Mouse (Mus musculus) heart, embryonic 11.5 days (tissue): ENCODE data around the gene Gse1. TPM values are rescaled to one million over a fixed set of nuclear protein-coding genes. Genes with fewer than 3 reads are reported as not detected.

Experiments used
- ATAC-seq: fragments of 200-750 bp; cut with Nextera tagmentation; replicated peaks from 2 replicates; pipeline ENCODE4 v1.8.0; 2017; ENCODE audit warnings: moderate library complexity; ENCODE audit not compliant: insufficient number of reproducible peaks, low FRiP score, low TSS enrichment
- H3K27ac ChIP-seq: fragments of 300-500 bp; sonication (generic); 2 replicates; pipeline ENCODE4 v1.5.1; 2014; ENCODE audit warnings: mild to moderate bottlenecking, low read depth, low read length
- H3K27me3 ChIP-seq: fragments of 300-500 bp; sonication (generic); 2 replicates; pipeline ENCODE4 v1.6.1; 2014; ENCODE audit warnings: mild to moderate bottlenecking, low read length, mixed read lengths; ENCODE audit not compliant: control insufficient read depth, insufficient read depth
- H3K36me3 ChIP-seq: fragments of 300-500 bp; sonication (generic); 2 replicates; pipeline ENCODE4 v1.6.1; 2014; ENCODE audit warnings: mild to moderate bottlenecking, low read length, moderate library complexity, mixed read lengths; ENCODE audit not compliant: control insufficient read depth, insufficient read depth
- H3K4me1 ChIP-seq: fragments of 300-500 bp; sonication (generic); 2 replicates; pipeline ENCODE4 v1.6.1; 2014; ENCODE audit warnings: low read length; ENCODE audit not compliant: control insufficient read depth, insufficient read depth
- H3K4me2 ChIP-seq: fragments of 300-500 bp; sonication (generic); 2 replicates; pipeline ENCODE4 v1.6.1; 2014; ENCODE audit warnings: mild to moderate bottlenecking, moderate library complexity
- H3K4me3 ChIP-seq: fragments of 300-500 bp; sonication (generic); 2 replicates; pipeline ENCODE4 v1.5.1; 2014; ENCODE audit warnings: low read depth, low read length
- H3K9ac ChIP-seq: fragments of 300-500 bp; sonication (generic); 2 replicates; pipeline ENCODE4 v1.6.1; 2014; ENCODE audit warnings: mild to moderate bottlenecking, low read depth, low read length, moderate library complexity
- H3K9me3 ChIP-seq: fragments of 300-500 bp; sonication (generic); replicated peaks from 2 replicates; pipeline ENCODE4 v1.6.1; 2016; ENCODE audit warnings: low read length; ENCODE audit not compliant: control insufficient read depth
- WGBS: fragments of 180-500 bp; shearing (Covaris S2); extraction: QIAGEN DNeasy Blood & Tissue Kit; methylation state at CpG from one replicate; pipeline ENCODE4 v1.1.7; 2014; ENCODE audit not compliant: insufficient replicate concordance; 5-methylcytosine and 5-hydroxymethylcytosine counted together
- polyA plus RNA-seq: library from polyadenylated mRNA; unstranded; fragments of >200 nt; fragmentation: Nextera tagmentation; extraction: Ambion mirVana; gene quantifications from 2 replicates; pipeline ENCODE4 v1.2.1, GENCODE M21; 2014

Gene Gse1
- polyA plus RNA-seq, 1 experiment from 2014 or later: 12.8 TPM

GRCm38 (mm10) chr8:120264388-120264943, 36.2 kb downstream of the Gse1 start:
- 32% methylated on average over 13 of the region's 13 CpGs for WGBS
- Histone ChIP-seq H3K27me3 (peaks cover 2% of the 10 kb centered on the region; the same call in 1 of the 2 replicates), H3K36me3 (no peaks in the 10 kb centered on the region), H3K4me3 (peak overlapping the region; percentile 17; the same call in 1 of the 2 replicates), H3K4me1 (peaks cover 48% of the 10 kb centered on the region), H3K9me3 (no peaks in the 10 kb centered on the region), H3K9ac (peak overlapping the region; percentile 67), H3K4me2 (peak overlapping the region; percentile 62), H3K27ac (peak overlapping the region; percentile 84)
- no peak for ATAC-seq

DNA sequence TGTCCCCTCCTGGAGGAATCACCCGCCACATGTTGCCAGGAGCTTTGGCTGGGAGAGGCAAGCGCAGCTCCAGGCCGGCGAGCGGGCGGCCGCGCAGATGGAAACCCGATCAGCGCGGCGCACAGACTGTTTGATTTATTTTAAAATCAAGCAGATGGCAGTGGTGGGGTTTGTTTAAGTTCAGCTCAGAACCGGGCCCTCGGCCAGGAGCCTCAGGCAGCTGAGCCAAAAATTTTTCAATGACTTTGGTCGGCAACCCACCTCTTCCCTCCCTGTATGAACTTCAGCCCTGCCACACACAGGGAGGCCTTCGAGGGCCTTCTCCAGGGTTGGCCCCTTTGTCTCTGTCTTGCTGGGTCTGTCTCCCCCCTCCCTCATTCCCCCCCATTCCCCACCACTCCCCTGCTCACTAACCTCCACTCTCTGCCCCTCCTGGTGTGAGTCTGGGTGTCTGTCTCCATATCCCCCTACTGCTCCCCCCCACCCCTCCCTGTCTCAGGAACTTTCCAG, 36.7 kb downstream of the Gse1 start:
- WGBS: 7% methylated on average over 16 of the region's 16 CpGs
- Histone ChIP-seq H3K4me1 (peaks cover 48% of the 10 kb centered on the region), H3K9ac (peak overlapping the region; percentile 67), H3K9me3 (no peaks in the 10 kb centered on the region), H3K27ac (peak overlapping the region; percentile 84), H3K4me2 (peak overlapping the region; percentile 62), H3K4me3 (peak overlapping the region; percentile 17; the same call in 1 of the 2 replicates), H3K27me3 (peaks cover 2% of the 10 kb centered on the region; the same call in 1 of the 2 replicates), H3K36me3 (no peaks in the 10 kb centered on the region)
- ATAC-seq: 0 out of 2 replicates have a peak, but pooled peaks have one; percentile 14

GRCm38 (mm10) chr8:120265471-120265870, 37.2 kb downstream of the Gse1 start:
- Histone ChIP-seq H3K4me2 (peak overlapping the region; percentile 62), H3K27ac (peak overlapping the region; percentile 84), H3K4me3 (no peak overlapping the region), H3K9me3 (no peaks in the 10 kb centered on the region), H3K36me3 (no peaks in the 10 kb centered on the region), H3K27me3 (peaks cover 2% of the 10 kb centered on the region; the same call in 1 of the 2 replicates), H3K4me1 (peaks cover 47% of the 10 kb centered on the region), H3K9ac (peak overlapping the region; percentile 67)
- 0 out of 2 replicates have a peak, but pooled peaks have one; percentile 15 for ATAC-seq
- WGBS: 11% methylated on average over 4 of the region's 4 CpGs

DNA sequence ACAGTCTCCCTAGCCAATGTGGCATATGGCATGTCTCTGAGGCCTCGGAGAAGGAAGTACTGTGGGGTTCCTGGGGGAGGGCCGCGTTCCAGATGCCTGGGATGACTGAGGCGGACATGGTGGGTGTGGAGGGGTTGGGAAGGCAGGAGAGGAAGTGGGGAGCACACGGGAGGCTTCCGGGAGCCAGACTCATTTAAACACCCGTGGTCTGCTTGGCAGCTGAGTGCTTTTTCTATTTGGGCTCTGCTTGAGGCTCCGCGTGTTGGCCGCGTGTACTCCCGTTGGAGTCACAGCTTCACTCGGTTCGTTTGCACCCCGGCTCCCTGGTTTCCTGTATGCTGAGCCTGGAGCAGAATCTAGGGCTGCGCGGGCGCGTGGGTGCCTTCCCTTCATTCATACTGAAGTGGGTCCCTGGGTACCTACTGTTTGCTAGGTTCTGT, 40.3 kb downstream of the Gse1 start:
- peaks cover 35% of the 10 kb centered on the region for H3K4me1 ChIP-seq
- no peak overlapping the region for H3K4me3 ChIP-seq
- no peaks in the 10 kb centered on the region for H3K36me3 ChIP-seq
- H3K27ac ChIP-seq: no peak overlapping the region
- no peak overlapping the region for H3K9ac ChIP-seq
- no peak overlapping the region for H3K4me2 ChIP-seq
- WGBS: 63% methylated on average over 19 of the region's 19 CpGs
- H3K27me3 ChIP-seq: 0 out of 2 replicates have a peak, but pooled peaks cover 4% of the 10 kb centered on the region
- H3K9me3 ChIP-seq: no peaks in the 10 kb centered on the region
- no peak for ATAC-seq

DNA sequence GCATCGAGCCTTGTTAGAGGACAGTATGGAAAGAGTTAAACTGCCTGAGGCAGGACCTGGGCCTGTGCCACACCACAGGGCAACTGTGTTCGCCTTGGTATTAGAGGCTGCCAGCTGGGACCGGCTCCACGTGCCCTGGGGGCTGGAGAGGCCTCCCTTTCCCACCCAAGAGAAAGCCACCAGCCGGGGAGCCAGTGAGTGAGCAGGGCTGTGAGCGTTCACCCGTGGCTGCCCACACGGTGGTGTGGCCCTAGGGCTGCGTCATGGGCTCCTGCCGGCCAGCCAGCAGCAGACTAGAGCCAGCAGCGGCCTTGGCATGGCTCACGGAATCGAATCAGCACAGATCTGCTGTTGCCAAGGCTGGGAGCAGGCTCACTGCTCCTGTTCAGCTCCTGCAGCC, 42.2 kb downstream of the Gse1 start:
- ATAC-seq: no peak
- WGBS: 84% methylated on average over 13 of the region's 13 CpGs

GRCm38 (mm10) chr8:120273430-120273829, 45.2 kb downstream of the Gse1 start:
- no peak overlapping the region for H3K4me3 ChIP-seq
- no peaks in the 10 kb centered on the region for H3K36me3 ChIP-seq
- H3K4me2 ChIP-seq: no peak overlapping the region
- no peak for ATAC-seq
- WGBS: 90% methylated on average over 4 of the region's 4 CpGs
- no peaks in the 10 kb centered on the region for H3K9me3 ChIP-seq
- H3K4me1 ChIP-seq: peaks cover 39% of the 10 kb centered on the region
- H3K27me3 ChIP-seq: 0 out of 2 replicates have a peak, but pooled peaks cover 4% of the 10 kb centered on the region
- H3K27ac ChIP-seq: no peak overlapping the region
- no peak overlapping the region for H3K9ac ChIP-seq

More for the DNA sequence above, 42.2 kb downstream of the Gse1 start:
- H3K27ac ChIP-seq: no peak overlapping the region
- H3K9me3 ChIP-seq: no peaks in the 10 kb centered on the region
- H3K36me3 ChIP-seq: no peaks in the 10 kb centered on the region
- peaks cover 26% of the 10 kb centered on the region for H3K4me1 ChIP-seq
- 0 out of 2 replicates have a peak, but pooled peaks cover 4% of the 10 kb centered on the region for H3K27me3 ChIP-seq
- no peak overlapping the region for H3K4me2 ChIP-seq
- no peak overlapping the region for H3K9ac ChIP-seq
- H3K4me3 ChIP-seq: no peak overlapping the region

DNA sequence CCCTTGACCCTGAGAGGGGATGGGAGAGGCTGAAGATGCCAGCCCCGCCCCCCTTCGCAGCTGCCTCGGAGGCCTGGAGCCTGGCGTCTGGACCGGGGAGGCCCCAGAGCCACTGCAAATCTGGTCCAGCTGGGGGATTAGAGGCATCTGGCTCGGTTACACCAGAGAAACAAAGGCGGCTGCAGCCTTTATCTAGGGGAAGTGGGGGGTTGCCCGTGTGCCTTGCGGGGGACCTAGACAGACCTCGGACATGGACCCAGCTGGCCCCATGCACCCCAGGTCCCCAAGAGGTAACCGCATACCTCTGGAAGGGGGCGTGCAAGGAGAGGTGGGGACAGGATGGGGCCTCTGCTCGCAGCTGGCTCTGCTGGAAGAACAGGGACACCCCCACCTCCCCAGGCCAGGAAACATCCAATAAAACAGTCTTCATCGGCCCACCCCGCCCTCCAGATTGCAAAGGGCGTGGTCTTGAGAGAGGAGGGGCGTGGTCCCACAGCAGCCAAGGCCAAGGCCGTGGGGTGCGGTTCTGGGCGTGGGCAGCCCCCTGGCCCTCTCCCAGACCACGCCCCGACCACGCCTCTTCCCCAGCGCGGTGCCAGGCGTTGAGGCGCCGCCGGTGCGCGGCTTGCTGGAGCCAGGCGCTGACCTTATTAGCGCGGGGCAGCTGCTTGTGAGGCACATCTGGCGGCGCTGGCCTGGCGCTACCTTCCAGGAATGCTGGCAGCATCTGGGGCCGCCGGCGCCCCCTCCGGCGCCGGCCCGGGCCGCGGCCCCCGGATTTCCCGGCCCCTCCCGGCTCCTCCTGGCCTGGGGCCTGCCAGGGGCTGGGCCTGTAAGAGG, 48.0 kb downstream of the Gse1 start:
- peak overlapping the region; percentile 49 for H3K4me3 ChIP-seq
- peak overlapping the region; percentile 71 for H3K9ac ChIP-seq
- WGBS: under 1% methylated on average over 49 of the region's 49 CpGs
- H3K27ac ChIP-seq: peak overlapping the region; percentile 84
- H3K36me3 ChIP-seq: no peaks in the 10 kb centered on the region
- H3K4me2 ChIP-seq: peak overlapping the region; percentile 82
- H3K4me1 ChIP-seq: peaks cover 43% of the 10 kb centered on the region
- H3K9me3 ChIP-seq: no peaks in the 10 kb centered on the region
- 0 out of 2 replicates have a peak, but pooled peaks cover 4% of the 10 kb centered on the region for H3K27me3 ChIP-seq
- peak; percentile 87 for ATAC-seq

DNA sequence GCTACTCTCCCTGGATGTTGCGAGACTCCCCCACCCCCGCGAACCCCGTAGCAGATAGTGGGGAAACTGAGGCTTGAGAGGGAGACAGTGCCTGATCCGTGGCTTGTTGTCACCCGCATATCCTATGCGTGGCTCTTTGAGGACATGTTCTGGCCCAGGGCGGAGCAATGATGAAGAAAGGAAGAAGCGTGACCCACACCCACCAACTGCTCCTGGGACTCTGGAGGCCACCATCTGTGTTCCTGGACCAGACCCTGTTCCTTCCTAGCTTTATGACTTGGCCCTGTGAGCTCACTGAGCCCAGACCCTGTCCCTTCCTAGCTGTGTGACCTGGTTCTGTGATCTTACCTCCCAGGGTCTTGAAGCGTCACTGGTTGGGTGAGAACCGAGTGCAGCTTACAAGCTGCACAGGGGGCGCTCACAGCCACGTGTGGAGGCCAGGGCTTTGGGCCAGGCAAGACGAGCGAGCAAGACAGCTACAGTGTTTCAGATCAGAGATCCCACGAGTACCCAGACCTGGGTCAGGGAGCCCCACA, 48.7 kb downstream of the Gse1 start:
- Histone ChIP-seq H3K4me2 (peak overlapping the region; percentile 82), H3K4me1 (peaks cover 48% of the 10 kb centered on the region), H3K27ac (peak overlapping the region; percentile 84), H3K36me3 (no peaks in the 10 kb centered on the region), H3K27me3 (no peaks in the 10 kb centered on the region), H3K4me3 (peak overlapping the region; percentile 49), H3K9me3 (no peaks in the 10 kb centered on the region), H3K9ac (peak overlapping the region; percentile 71)
- 11% methylated on average over 16 of the region's 16 CpGs for WGBS
- no peak for ATAC-seq
